Mouse (Mus musculus) spleen, postnatal 10 days (tissue): ENCODE data around the gene Nme4.
A peak's percentile ranks its signal among the peaks of the same experiment; 100 is the strongest.

Source experiments
- DNase-seq, 2 experiments: peaks; one replicate each; pipeline ENCODE4 v3.0.0; 2021 to 2022; ENCODE audit warnings: low spot score in 2 of 2

Nme4 gene

DNA sequence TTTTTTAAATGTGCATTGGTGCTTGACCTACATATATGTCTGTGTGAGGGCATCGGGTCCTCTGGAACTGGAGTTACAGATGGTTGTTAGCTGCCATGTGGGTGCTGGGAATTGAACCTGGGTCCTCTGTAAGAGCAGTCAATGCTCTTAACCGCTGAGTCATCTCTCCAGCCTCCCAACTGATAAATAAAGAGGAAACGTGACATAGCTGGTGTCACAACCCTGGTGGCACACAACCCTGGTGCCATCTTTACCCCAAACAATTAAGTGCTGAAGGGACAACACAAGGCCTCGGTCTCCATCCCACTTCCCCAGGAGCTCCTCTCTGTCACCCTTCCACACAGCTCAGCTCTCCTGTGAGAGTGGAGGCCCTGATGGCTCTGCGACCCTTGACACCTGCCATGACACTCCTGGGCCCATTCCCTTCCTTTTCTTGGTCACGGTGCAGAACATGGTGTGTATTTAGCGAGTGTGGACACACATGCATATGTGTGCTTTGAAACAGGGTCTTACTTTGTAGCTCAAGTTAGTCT, 28.8 kb downstream of the Nme4 start:
- no peak for DNase-seq

DNA sequence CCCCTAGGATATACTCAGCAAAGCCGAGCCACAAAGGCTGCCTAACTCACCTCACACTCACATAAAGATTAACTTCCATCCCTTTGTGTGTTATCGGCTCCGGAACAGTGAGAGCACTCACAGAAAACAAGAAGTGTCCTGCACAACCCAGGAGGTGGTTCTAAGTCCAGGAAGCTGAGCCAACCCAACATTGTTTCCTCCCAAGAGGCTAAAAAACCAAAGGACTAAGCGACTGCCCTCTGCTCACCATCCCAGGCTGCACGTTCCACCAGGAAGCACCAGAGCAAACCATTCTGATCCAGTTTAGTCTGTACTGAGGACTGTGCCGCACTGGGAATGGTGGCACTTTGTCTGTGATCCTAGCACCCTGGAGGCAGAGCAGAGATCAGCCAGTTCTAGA, 30.5 kb downstream of the Nme4 start:
- DNase-seq = no peak

DNA sequence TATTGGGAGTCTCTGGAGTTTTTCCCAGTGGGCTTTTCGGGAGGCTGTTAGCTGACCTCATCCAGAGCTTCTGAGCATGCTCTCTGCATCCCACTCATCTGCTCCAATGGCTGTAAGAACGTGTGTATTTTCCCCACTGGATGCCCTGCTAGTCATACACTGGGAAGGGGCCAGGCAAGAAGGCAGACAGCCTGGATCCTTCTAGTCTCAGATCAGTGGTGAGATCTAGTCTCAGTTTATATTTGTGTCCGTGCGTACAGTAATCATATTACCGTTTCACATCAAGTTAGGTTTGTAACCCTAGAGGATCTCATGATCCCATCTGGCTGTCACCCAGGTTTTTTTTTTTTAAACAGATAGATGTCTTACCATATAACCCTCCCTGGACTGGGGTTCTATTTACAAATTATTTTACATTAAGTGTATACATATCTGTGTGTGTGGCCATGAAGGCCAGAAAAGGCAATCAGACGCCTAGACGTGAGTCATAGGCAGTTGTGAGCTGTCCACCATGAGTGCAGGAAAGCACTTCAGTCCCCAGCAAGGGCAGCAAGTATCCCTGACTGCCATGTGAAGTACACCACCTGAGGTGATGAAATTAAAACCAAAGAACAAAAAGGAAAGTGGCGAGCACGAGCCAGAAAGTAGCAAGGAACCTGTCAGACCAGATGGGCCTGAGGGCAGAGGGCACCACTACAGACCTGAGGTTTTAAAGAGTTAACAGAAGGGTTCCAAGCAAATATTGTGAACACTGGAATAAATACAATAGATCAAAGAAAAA, 37.4 kb downstream of the Nme4 start:
- DNase-seq = no peak

DNA sequence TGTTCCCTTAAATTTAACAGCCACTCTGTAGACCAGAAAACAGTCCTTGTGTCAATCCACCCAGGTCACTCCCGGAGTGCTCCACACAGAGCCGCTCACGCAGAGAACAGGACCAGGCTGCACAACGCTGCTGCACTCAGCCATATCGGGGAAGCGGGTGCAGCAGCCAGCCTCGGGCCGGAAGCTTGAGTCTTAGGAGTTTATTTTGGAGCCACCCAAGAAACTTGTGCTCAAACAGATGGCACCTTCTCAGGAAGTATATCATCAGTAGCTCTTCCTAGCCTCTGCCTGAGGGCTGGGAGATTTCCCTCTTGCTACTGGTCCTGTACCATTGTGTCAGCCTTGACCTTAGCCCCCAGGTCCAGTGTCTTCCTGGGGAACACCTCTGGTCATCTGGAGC, 38.1 kb downstream of the Nme4 start:
- no peak for DNase-seq

DNA sequence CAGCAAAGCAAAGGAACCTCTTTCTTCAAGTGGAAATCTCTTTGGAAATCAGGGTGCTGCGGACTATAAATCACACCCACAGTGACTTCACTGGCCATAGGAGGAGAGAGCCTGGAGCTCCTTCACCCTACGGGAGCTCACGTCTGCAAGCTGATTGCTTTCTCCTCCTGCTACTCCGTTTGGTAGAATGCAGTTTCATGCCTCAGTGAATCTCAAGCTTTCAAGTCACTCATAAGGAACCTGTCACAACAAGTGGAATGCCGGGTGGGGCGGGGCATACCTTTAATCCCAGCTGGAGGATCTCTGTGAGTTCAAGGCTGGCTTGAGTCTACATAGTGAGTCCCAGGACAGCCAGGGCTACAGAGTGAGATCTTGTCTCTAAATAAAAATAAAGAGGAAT, 40.2 kb downstream of the Nme4 start:
- no peak for DNase-seq

DNA sequence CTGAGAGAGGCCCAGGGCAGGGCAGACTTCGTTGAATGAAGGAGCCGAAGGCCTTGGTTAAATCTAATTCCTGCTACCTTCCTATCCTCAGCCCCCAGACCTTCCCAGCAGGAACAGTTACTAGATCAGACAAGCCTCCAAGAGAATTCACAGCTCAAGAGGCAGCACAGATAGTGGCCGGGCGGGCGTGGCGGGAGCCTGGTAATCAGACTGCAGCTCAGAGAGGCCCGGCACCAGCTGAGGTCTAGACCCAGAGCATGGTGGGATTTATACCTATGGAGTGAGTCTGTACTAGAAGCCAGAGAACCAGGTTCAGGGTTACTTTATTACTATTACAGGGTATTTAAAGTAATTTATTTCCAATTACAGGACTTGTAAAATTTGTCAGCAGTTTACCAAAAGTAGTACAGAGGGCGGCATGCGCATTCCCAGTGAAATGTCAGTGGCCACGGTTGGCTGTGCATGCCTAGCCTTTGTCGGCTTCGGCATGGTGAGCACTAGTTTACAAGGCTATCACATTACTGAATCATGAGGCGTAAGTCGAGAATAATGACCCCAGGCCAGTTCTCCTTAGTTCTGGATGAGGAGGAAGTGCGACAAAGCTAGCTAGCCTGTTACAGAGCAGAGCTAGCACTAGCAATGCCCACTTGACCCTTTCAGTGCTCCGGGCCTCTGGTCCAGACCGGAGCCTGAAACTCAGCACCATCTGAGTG, 41.1 kb downstream of the Nme4 start:
- no peak for DNase-seq

DNA sequence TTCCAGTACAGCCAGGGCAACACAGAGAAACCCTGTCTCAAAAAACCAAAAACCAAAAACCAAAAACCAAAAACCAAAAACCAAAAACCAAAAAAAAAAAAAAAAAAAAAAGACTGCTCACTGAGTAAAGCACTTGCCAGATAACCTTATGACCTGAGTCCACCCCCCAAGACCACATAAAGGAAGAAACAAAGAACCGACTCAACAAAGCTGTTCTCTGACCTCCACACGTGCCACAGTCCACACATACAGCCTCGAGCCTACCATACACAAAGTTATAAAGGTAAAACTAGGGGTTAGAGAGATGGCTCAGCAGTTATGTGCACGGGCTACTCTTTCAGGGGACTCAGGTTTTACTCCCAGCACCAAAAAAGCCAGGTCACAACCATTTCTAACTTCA, 42.7 kb downstream of the Nme4 start:
- no peak for DNase-seq

DNA sequence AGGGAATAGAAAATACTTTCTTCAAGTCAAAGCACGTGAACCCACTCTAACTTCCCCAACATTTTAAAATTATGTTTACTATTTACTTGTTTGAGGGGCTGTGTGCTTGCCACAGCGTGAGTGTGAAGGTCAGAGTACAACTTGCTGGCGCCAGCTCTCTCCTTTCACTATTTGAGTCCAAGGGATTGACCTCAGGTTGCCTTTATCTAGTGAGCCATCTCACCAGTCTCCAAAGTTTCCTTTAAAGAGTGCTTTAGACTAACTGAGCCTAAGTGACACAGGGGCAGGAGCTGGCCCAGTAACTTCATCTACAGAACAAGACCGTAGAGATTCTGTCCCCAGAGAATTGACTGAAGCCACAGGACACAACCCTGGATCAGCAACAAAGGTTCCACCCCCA, 43.3 kb downstream of the Nme4 start:
- no peak for DNase-seq

DNA sequence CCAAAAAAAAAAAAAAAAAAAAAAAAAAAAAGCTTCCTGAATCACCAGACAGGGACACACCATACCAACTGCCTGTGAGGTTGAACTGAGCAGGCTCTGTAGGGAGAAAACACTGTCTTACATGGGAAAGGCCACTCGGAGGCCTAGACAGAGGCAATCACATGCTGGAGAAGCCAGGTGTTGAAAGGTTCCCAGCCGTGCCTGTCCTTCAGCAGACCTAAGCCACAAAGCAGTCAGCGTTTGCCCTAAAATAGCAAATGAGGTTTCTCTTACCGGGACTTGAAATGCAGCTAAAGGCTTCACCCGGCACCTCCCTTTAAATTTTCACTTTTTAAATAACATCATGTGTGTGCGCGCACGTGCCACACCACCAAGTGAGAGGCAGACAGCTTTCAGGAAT, 47.3 kb downstream of the Nme4 start:
- DNase-seq = no peak

DNA sequence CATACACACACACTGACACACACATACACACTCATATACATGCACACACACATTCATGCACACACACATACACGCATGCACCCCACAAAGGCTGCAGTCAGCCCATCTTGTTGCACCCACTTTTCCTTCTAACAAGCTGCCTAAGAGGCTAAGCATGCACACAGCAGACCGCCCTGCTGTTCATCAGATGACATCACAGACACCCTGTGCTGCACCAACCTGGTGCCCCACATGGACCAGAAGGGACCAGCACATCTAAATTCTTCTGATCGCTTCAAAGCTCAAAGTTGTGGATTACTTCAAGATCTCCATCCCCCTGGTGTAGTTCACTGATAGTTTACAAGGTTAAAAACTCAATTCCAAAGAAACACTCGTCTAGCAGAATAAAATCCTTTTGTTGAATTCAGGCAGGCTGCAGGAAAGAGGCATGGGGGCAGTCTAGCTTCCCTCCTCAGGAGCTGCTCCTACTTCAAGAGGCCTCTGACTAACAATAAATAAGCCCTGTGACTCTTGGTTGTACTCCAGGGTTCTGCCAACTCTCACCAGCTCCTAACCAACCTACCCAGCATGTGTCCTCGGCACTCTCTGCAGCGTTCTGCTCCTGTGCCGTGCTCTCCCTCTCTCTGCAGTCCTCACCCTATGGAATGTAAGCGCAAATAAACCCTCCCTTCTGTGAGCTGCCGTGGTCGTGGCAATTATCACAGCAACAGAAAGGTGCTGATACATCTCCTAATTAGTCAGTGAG, 49.0 kb downstream of the Nme4 start:
- no peak for DNase-seq

DNA sequence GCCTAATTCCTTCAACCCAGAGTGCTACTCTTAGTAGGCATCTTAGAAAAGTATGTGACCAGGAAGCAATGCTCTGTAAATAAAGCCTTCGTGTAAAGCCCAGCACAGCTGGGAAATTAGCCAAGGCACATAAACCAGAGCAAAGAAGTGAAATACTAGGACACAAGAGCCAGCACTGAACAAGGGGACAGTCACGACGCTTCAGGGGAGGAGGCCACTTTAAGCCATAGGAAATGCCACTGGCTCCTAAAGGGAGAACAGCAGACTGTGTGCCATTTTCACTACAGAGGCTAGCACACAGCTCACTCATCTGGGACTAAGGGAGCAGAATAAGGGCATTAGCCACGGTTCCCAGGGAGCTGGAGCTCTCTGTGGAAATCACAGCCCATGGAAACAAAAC, 50.1 kb downstream of the Nme4 start:
- DNase-seq = no peak

DNA sequence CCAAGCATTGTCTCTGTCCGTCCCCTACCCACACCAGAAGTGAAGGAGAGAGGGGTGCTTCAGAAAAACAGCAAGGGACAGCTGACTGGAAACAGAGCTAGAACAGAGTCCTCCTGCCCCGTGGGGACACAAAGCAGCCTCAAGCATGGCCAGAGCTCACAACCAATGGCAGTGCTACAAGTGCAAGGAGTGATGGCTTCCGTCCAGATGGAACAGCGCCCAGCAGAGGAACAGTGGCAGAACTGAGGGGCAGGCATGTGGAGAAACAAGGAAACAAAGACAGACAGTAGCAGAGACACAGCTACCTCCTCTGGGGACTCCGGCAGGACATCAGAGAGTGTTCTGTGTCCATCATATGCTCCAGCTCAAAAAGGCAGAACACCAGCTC, 52.2 kb downstream of the Nme4 start:
- peak in 1 of 2 experiments; percentile 26 for DNase-seq

DNA sequence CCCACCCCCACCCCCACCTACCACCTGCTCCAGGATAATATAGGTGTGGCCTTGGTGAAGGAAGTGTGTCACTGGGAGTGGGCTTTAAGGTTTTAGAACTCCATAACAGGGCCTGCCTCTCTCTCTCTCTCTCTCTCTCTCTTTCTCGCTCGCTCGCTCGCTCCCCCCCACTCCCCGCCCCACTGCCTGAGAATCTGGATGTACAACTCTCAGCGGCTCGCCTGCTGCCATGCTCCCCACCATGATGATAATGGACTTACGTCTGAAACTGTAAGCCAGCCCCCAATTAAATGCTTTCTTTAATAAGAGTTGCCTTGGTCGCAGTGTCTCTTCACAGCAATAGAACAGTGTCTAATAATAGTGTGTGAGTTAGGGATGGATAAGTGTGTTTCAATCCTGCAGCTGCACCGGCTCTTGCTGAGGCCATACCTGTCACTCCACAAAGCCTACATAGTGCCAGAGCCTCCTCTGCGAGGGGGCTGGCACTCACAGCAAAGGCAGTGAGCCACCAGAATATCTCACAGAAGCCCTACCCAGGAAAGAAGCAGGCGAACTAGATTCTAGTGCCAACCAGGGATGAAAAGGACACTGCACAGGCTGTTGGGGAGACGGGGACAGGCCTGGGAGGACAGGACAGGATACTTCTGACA, 52.7 kb downstream of the Nme4 start:
- DNase-seq = no peak
